Mouse (Mus musculus) right cerebral cortex, adult 2 months (tissue): ENCODE measurements around the gene Olfr259.

Experiments
- DNase-seq, 2 experiments: peaks; one replicate each; pipeline ENCODE4 v3.0.0; 2021 to 2022; ENCODE audit warnings: low spot score in 2 of 2

Olfr259 gene

GRCm38 (mm10) chr2:87114467-87114866, at the start of gene Olfr259:
TSS of gene Olfr259 (minus strand) at chr2:87114567.
- no peak for DNase-seq

- DNase-seq = no peak
These were observed 38.2 kb upstream of the Olfr259 start, which contains the start of gene Olfr1111 for GRCm38 (mm10) chr2:87152524-87152923. TSS of gene Olfr1111 (minus strand) at chr2:87152624.

DNA sequence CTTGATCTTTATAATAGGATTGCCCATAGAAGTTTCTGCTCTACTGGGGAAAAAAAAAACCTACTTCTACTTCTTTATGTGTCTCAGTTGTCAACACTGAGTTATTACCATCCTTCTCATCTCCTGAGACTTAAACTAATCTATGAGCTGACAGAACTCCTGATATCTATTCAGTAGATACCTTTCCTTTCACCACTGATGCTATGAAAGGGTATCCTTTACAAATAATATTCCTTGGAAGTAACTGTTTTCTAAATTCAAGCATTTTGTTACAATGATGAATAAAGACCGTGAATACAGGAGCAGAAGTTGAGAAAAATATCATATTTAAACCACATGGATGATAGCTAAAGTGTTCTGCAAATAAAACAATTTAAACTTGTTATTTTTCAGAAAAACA, 25.8 kb upstream of the Olfr259 start, which contains the start of gene Olfr1110:
Olfr1110 (minus strand) TSS at position 101 of the 400 bp plus-strand sequence.
- DNase-seq = no peak

GRCm38 (mm10) chr2:87095908-87096307, 18.5 kb downstream of the Olfr259 start, which contains the start of gene Olfr1109:
TSS of gene Olfr1109 (minus strand) at chr2:87096008.
- DNase-seq = no peak

DNA sequence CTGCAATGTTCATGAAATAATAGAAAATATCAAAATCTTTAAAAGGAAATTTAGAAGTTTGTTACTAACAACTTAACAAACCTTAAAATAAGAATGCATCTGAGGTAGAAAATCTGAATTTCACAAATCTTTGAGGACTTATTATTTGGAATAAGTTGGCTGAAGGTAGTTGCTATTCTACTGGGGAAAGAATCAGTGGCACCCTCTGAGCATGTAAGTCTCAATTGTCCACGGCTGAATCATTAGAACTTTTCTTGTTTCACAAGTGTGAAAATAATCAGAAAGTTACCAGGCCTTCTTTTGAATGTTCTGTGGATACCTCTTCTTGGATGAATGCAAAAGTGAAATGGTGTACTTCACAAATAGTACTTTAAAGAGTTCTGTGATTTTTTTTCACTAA, 38.6 kb downstream of the Olfr259 start, which contains the start of gene Olfr1107:
Olfr1107 (minus strand) TSS at position 101 of the 400 bp plus-strand sequence.
- DNase-seq = no peak
